Mouse (Mus musculus): ENCODE measurements around the gene Kif1b.

DNA sequence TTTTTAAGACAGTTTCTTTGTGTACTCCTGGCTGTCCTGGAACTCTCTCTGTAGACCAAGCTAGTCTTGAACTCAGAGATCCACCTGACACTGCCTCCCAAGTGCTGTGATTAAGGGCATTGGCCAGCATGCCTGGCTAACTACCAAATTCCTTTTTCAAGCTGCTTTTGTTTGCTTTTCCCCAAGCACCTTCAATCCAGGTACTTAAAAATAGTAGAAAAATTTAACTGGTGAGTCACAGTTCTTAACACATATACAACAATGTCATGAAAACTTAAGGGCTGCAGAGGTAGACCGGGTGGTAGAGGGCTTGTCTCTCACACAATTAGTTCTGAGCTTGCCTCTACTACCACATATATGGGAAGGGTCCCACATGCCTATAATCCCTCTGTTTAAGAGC is 58.2 kb downstream of the Kif1b start:
- TF ChIP-seq EP300 (IDR thresholded peaks at IDR 0.05; ENCODE audit: insufficient read depth, low read depth, low read length) (no peak), CTCF (IDR thresholded peaks at IDR 0.05) (no peak)
